Mouse (Mus musculus) testis, adult 2 months (tissue): ENCODE results near the gene Galr3. TPM values are rescaled to one million over a fixed set of nuclear protein-coding genes. Genes with fewer than 3 reads are reported as not detected.

Experiments used
- H3K27ac ChIP-seq: fragments of 200-500 bp; 2 replicates; pipeline ENCODE4 v1.5.1; 2012; ENCODE audit warnings: low read depth, low read length; ENCODE audit not compliant: control insufficient read depth, insufficient read depth
- H3K27me3 ChIP-seq: fragments of 200-500 bp; 2 replicates; pipeline ENCODE4 v1.6.1; 2012; ENCODE audit warnings: mild to moderate bottlenecking, low read length, moderate library complexity; ENCODE audit not compliant: control insufficient read depth, insufficient read depth
- H3K36me3 ChIP-seq: fragments of 200-500 bp; 2 replicates; pipeline ENCODE4 v1.6.1; 2012; ENCODE audit warnings: mild to moderate bottlenecking, low read length; ENCODE audit not compliant: control insufficient read depth, insufficient read depth
- H3K4me1 ChIP-seq: fragments of 200-500 bp; 2 replicates; pipeline ENCODE4 v1.6.1; 2012; ENCODE audit warnings: low read length; ENCODE audit not compliant: control insufficient read depth, insufficient read depth
- H3K4me3 ChIP-seq: fragments of 200-500 bp; 2 replicates; pipeline ENCODE4 v1.5.1; 2012; ENCODE audit warnings: low read depth, mild to moderate bottlenecking, low read length, moderate library complexity, mixed read lengths; ENCODE audit not compliant: control insufficient read depth
- CTCF ChIP-seq: fragments of 200-500 bp; IDR thresholded peaks from 2 replicates; pipeline ENCODE4 v1.5.1; 2012; ENCODE audit warnings: low read depth, mild to moderate bottlenecking, inconsistent platforms, low read length, moderate library complexity; ENCODE audit not compliant: control insufficient read depth, insufficient read depth, insufficient replicate concordance
- POLR2A ChIP-seq: fragments of 200-500 bp; IDR thresholded peaks from 2 replicates; pipeline ENCODE4 v1.6.1; 2012; ENCODE audit warnings: low read depth, mild to moderate bottlenecking, inconsistent platforms, low read length, moderate library complexity; ENCODE audit not compliant: control insufficient read depth
- polyA plus RNA-seq: library from polyadenylated mRNA; depleted of rRNA; stranded (reverse); fragments of >200 nt; gene quantifications from 2 replicates; pipeline ENCODE4 v1.2.3, GENCODE M21; 2012

Gene Galr3
- polyA plus RNA-seq, 1 experiment = not detected

DNA sequence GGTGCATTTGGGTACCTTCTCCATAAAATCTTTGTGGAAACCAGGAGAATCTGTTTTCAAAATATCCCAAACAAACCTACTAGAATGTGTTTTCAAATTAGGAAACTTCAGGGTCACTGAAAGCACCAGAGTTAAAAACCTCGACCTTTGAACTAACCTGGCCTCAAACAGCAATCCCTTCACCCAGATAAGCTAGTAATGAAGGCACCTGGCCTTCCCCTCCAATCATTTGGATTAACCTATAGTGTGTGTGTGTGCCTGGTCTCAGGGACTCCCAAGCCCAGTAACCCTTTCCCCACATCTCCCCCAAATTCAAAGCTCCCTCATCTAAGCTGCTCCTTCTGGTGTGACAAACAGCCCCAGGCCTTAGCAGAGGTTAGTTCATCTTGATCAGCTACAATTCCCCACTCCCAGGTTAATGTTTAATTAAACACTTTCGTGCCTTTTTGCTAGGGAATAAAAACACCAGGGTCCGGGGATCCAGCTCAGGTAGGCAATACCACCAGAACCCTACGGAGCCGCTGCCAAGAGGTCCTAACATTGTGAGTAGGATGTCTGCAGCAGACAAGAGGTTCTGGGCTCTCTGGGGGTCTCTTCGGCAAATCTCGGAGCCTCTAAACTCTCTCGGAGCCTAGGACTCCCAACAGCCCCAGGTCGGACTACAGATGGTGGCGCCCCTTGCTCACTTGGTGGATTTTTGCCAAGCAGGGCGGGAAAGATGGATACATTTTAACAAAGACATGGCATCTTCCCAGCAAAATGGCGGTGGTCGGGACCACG, 15.0 kb upstream of the Galr3 start:
- H3K36me3 ChIP-seq = no peaks in the 10 kb centered on the region
- TF ChIP-seq POLR2A (0 out of 2 replicates have a peak, but pooled peaks have one; percentile 16), CTCF (no peak)
- H3K27me3 ChIP-seq = no peaks in the 10 kb centered on the region
- peak overlapping the region; percentile 84 for H3K27ac ChIP-seq
- H3K4me3 ChIP-seq = peak overlapping the region; percentile 84
- H3K4me1 ChIP-seq = peaks cover 41% of the 10 kb centered on the region

GRCm38 (mm10) chr15:79027291-79028205, 14.1 kb upstream of the Galr3 start:
- Histone ChIP-seq H3K4me3 (peak overlapping the region; percentile 84), H3K27ac (peak overlapping the region; percentile 84), H3K36me3 (no peaks in the 10 kb centered on the region), H3K4me1 (peaks cover 41% of the 10 kb centered on the region), H3K27me3 (no peaks in the 10 kb centered on the region)
- TF ChIP-seq POLR2A (no peak), CTCF (no peak)

DNA sequence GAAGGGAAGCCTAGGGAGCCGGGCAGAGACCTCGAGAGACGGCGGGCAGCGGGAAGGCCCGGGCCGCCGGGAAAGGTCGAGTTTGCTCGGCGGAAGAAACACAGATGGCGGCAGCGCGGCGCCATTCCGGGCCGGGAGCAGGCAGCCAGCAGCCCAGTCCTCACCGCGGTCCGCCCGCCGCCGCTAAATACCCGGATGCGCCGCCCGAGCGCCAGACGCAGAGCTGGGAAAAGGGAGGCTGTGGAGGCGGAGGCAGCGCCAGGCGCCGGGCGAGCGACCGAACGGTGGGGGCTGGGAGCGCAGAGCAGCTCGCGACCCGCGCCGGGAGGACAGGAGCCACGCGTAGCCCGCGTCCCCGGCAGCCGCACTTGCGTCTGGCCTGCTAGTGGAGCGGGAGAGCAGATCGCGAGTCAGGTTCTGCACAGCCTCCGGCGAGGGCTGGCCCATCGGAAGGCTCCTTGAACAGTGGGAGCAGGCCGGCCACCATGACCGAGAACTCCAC, 13.4 kb upstream of the Galr3 start, which contains the start of gene H1f0:
Gene H1f0 (plus strand): TSS at position 214 of the 502 bp plus-strand sequence.
- Histone ChIP-seq H3K27me3 (no peaks in the 10 kb centered on the region), H3K27ac (peak within 1 kb of the TSS; percentile 84), H3K36me3 (no peaks in the 10 kb centered on the region), H3K4me1 (peaks cover 41% of the 10 kb centered on the region), H3K4me3 (peak within 1 kb of the TSS; percentile 84)
- 0 out of 2 replicates have a peak, but pooled peaks have one; percentile 6 for TF ChIP-seq CTCF
- TF ChIP-seq POLR2A = peak; percentile 90

GRCm38 (mm10) chr15:79028823-79029484, 12.7 kb upstream of the Galr3 start:
- TF ChIP-seq CTCF (no peak), POLR2A (no peak)
- Histone ChIP-seq H3K27me3 (no peaks in the 10 kb centered on the region), H3K36me3 (no peaks in the 10 kb centered on the region), H3K4me3 (peak overlapping the region; percentile 84), H3K4me1 (peaks cover 37% of the 10 kb centered on the region), H3K27ac (peak overlapping the region; percentile 84)

DNA sequence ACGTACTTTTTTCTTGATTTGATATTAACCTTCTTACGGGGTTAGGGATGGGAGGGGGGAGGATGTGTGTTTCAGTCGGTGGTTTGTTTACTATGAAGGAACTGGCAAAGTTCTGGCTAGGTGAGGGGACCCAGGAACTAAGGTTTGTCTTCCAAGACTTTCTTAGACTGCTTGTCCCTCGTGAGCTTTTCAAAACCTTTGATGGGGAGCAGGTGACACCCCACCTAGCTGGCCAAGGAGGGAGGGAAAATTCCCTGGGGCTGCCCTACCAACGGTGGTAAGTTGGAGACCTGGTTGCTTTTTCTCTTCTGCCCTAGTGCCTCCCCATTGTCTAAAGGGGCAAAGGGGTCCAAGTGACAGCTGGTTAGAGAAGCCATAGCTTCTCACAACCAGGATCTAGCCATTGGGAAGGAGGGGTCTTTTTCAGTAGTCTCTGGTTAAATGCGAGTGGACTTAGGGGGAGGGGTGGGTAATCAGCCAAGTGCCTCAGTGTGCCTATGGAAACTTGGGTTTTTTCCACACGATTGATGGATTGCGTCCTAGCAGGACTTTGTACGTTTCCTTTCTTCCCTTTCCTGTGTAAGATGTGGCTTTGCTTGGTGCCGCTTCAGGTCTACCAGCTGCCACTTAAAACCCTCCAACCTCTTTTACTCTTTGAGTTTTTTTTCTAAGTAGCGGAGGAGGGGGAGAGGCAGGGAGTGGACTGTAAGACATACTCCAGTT, 12.0 kb upstream of the Galr3 start:
- Histone ChIP-seq H3K27ac (no peak overlapping the region), H3K27me3 (no peaks in the 10 kb centered on the region), H3K4me3 (no peak overlapping the region), H3K36me3 (no peaks in the 10 kb centered on the region), H3K4me1 (peaks cover 37% of the 10 kb centered on the region)
- TF ChIP-seq POLR2A (no peak), CTCF (no peak)
